Mouse (Mus musculus): ENCODE measurements around the gene Rac2.

The Rac2 gene

GRCm38 (mm10) chr15:78572658-78573397 lies at the start of gene Rac2:
Gene Rac2 (minus strand): TSS chr15:78572783.
- DNase-seq (ENCODE audit: low spot score), result no peak

- DNase-seq (ENCODE audit: low spot score), result no peak
Measured at GRCm38 (mm10) chr15:78616973-78617372, 44.4 kb upstream of the Rac2 start.

- no peak for DNase-seq (ENCODE audit: low spot score)
Measured at GRCm38 (mm10) chr15:78614536-78614935, 42.0 kb upstream of the Rac2 start.

GRCm38 (mm10) chr15:78610705-78611462 lies 38.3 kb upstream of the Rac2 start:
- no peak for DNase-seq (ENCODE audit: low spot score)

GRCm38 (mm10) chr15:78607463-78607862 lies 34.9 kb upstream of the Rac2 start:
- DNase-seq (ENCODE audit: low spot score), result no peak

- no peak for DNase-seq (ENCODE audit: low spot score)
Measured at GRCm38 (mm10) chr15:78606059-78606458, 33.5 kb upstream of the Rac2 start.

GRCm38 (mm10) chr15:78605371-78605791 lies 32.8 kb upstream of the Rac2 start:
- no peak for DNase-seq (ENCODE audit: low spot score)

- no peak for DNase-seq (ENCODE audit: low spot score)
Measured at GRCm38 (mm10) chr15:78604255-78604654, 31.7 kb upstream of the Rac2 start.

- no peak for DNase-seq (ENCODE audit: low spot score)
Measured at GRCm38 (mm10) chr15:78601180-78601579, 28.6 kb upstream of the Rac2 start.

GRCm38 (mm10) chr15:78599529-78600193 lies 27.1 kb upstream of the Rac2 start:
- DNase-seq (ENCODE audit: low spot score), result no peak

- no peak for DNase-seq (ENCODE audit: low spot score)
Measured at GRCm38 (mm10) chr15:78599124-78599523, 26.5 kb upstream of the Rac2 start.

GRCm38 (mm10) chr15:78597729-78598128 lies 25.1 kb upstream of the Rac2 start:
- no peak for DNase-seq (ENCODE audit: low spot score)

GRCm38 (mm10) chr15:78596914-78597313 lies 24.3 kb upstream of the Rac2 start, which contains the start of gene Cyth4:
Gene Cyth4 (plus strand): TSS chr15:78597047.
- no peak for DNase-seq (ENCODE audit: low spot score)

GRCm38 (mm10) chr15:78596504-78596903 lies 23.9 kb upstream of the Rac2 start:
- DNase-seq (ENCODE audit: low spot score), result no peak

GRCm38 (mm10) chr15:78595468-78595867 lies 22.9 kb upstream of the Rac2 start:
- DNase-seq (ENCODE audit: low spot score), result no peak

- no peak for DNase-seq (ENCODE audit: low spot score)
Measured at GRCm38 (mm10) chr15:78594831-78595230, 22.2 kb upstream of the Rac2 start.

GRCm38 (mm10) chr15:78593896-78594425 lies 21.4 kb upstream of the Rac2 start:
- DNase-seq (ENCODE audit: low spot score), result no peak

GRCm38 (mm10) chr15:78592452-78592968 lies 19.9 kb upstream of the Rac2 start:
- no peak for DNase-seq (ENCODE audit: low spot score)

- DNase-seq (ENCODE audit: low spot score), result no peak
Measured at GRCm38 (mm10) chr15:78591680-78592451, 19.3 kb upstream of the Rac2 start.

GRCm38 (mm10) chr15:78590785-78591184 lies 18.2 kb upstream of the Rac2 start:
- no peak for DNase-seq (ENCODE audit: low spot score)

GRCm38 (mm10) chr15:78589936-78590335 lies 17.4 kb upstream of the Rac2 start:
- no peak for DNase-seq (ENCODE audit: low spot score)

Data from yolk sac, embryonic 10.5 days (tissue).